Mouse (Mus musculus): ENCODE measurements around the gene Ldlrad3. TPM values are rescaled to one million over a fixed set of nuclear protein-coding genes. Genes with fewer than 3 reads are reported as not detected.

The Ldlrad3 gene
- total RNA-seq, 1 experiment from 2014 or later: 10.8 TPM

DNA sequence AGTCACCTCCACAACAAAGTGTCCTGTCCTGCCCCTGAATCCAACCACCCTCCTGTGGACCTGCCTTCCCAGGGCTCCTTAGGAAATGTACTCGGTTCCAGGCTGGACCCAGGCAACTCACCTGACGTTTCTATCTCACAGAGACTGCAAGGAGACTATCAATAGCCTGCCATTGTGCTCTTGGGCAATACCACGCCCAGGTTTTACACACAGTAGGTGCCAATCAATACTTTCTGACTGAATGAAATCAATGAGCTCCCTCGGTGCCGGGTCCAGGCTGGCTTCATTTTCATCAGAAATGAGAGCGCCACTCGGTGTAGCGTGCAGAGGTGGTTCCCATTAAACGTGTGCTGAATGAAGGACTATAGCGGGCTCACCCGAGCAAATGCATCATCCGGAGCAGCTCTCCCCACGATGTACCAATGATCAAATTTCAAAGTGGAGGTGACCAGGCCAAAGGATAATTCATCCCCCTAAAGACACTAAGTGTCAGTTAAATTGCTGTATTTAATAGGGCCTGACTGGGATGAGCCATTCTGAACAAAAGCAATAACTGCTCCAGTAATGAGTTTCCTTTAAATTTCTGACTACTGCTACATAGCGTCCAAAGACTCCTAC, 43.4 kb downstream of the Ldlrad3 start:
- DNase-seq: no peak

DNA sequence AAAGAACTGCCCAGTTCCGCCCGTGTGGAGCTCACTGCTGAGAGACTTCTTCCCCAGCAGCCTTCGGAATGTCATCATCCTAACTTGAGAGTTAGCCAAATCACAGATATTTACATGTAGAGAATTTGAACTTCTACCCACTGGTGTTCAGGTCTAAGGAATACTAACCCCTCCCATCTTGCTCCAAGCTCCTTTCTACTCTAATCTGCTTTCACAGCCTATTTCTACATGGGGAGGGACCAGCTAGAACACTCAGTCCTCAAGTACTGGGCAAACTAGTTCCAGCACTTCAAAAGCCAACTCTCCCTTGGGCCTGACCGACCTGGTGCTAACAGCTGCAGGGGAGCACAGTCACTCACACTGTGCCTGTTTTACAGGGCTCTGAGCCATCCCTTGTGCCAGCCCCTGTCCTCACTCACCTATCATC, 44.0 kb downstream of the Ldlrad3 start:
- peak; percentile 37 for DNase-seq

DNA sequence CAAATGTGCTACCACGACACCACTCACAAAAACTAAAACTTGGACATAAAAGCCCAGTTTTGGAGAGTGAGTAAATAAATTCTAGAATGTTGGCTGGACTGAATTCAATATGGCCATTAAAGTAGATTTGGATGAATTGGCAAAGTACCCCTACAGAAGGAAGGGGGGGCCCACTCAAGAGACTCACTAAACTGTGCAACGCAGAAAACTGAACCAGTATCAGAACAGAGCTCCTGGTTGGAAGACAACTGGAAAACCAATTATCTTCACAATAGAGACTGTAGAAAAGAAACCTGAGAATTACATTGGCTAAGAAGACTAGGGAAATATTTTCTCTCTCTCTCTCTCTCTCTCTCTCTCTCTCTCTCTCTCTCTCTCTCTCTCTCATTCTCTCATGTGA, 45.0 kb downstream of the Ldlrad3 start:
- no peak for DNase-seq

DNA sequence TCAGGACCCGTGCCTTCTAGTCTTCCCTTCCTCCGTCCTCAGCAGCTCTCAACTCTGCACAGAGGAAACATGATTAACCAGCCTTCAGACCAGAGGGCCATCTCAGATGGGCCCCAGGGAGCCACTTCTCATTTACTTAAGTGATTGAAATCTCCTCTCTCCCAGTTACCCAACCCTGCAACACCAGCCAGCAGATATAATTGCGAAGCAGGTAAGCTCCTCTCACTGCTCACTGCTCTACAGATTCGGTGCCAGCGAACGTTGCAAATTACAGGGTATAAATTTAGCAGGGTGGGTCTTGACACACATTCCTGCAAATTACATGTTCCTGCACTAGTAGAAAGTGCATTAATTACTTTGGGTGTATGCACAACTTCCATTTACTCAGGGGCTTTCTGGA, 48.3 kb downstream of the Ldlrad3 start:
- DNase-seq: no peak

DNA sequence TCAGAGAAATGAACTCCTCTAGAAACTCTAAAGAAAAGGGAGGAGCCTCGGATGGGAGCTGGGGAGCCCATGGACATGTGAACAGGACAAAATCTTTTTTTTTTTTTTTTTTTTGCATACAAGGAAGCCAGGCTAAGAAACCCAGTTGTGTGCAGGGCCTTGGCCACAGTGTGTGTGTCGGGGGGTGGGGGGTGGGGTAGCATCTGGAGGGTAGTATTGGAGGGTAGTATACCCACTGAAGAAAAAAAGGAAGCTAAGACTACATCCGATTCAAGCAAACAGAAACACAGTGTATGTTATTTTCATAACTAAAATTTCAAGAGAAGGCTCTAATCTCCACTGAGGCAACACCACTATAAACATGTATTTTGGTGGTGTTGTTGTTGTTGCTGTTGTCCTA, 50.0 kb downstream of the Ldlrad3 start:
- no peak for DNase-seq

DNA sequence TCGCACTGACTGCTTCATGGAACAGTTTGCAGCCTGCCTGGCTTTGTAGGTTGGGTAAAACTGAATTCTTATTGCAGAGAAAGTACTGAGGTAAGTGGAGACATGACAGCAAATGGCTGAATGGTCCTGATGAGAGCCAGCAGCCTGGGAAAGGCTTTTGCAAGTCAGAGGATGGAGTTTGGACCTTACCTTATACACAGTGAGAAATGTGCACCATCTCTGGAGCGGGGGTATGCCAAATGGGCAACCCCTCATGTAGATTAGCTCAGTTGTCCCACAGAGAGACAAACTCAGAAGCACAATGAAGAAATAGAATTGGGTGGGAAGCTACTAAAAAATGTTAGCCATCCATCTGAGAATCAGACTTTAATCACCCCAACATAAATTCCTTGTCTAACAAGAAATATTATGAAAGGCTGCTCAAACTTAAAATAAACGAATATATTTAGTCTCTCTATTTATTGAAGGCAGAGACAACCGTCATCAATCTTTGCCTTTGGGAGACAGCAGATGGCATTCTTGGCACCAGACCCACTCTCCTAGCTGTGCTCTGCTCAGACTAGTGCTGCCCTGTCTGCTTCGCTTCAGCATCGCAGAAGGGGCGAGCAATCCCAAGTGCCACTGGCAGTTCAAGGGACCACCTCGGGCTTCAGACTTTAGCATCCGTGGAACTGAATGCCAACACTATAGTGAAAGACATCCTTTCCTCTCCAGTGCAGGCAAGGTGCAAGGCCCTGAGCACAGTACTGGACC, 51.5 kb downstream of the Ldlrad3 start:
- peak; percentile 56 for DNase-seq

DNA sequence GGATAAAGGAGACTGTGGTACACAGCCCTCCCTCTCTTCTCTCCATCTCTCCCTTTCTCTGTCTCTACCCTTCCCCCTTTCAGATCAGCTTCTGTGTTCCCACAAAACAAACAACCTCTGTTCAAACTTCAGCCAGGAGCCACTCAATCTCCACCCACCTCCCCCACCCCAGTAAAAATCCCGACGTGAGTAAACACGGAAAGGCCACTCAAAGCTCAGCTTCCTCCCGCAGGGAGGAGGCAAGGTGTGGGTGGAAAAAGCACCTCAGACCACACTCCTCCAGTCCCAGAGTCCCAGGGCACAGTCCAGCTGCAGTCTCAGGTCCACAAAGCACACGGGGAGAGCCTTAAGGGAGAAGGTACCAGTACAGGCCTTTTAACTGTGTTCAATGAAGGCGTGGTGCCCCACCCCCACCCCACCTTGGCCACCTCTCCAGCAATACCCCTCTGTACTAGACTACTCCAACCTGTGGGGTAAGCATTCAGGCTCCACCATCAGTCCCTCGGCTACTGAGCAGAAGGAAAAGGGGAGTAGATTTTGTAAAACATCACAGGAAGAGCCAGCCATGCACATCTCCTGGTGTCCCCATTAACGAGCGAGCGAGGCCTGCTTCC, 53.1 kb downstream of the Ldlrad3 start:
- DNase-seq: no peak

DNA sequence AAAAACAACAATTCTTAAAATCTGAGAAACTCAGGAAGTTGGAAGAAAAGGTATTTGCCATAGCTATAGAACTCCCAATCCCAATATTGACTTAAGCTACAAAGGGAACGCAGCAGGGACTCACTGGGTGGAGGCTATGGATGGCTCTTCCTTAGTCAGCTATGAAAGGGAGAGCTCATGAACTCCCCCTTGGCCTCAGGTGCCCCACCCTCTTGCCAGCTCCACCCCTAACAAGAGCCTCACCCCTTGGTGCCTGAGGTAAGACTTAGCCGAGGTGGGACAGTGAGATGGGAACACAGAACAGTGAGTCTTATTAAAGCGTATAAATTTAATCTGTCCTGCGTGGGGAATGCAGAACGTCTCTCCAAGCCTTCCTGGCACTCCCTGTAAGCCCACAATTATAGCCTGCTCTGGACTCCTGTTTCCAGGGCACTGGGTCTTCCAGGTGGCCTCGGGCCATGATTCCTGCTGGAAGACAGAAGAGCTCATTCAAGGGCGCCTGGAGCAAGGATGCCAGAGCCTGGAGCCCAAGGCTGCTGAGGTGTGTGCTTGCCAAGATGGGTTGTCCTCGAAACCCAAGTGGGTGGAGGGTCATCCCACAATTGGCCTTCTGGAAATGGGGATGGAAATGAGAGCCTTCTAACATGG, 55.9 kb downstream of the Ldlrad3 start:
- peak; percentile 78 for DNase-seq

DNA sequence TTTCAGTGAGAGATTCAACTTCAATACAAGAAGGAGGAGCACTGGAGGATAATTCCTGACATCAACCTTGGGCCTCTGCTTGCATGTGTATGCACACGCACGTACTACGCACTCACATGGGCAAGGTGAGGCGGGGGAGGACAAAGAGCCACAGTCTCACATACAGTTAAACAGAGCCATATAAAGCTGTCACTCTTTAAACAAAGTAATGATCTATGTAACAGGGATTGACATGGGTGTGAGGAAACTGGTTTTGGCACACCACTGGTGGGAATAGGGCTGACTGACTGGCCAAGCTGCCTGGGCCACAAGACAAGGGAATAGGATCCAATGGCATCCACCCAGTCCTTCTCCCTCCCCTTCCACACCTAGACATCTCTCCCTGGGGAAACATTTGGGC, 57.0 kb downstream of the Ldlrad3 start:
- DNase-seq: no peak

DNA sequence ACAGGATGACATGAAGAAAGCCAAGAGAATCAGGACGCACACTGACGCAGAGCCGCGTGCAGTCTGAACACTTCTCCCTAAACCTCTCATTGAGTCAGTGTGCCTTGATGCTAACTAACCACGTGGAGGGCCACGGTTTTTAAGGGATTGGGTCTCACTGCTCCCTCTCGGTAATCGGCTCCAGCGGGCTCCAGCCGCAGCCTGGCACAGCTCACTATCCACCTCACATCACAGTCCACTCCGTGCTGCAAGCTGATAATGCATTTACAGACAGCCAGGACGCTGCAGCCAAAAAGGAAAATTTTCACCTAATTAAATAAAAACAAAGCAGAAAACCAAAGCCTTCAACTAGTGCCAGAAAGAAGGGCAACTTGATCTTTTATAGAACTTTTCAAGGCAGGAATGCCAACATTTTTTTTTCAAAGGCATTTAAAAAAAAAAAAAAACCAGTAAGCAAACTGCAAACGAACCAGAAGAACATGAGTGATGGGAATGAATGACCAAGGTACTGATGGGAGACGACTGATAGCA, 57.6 kb downstream of the Ldlrad3 start:
- DNase-seq: peak; percentile 21

DNA sequence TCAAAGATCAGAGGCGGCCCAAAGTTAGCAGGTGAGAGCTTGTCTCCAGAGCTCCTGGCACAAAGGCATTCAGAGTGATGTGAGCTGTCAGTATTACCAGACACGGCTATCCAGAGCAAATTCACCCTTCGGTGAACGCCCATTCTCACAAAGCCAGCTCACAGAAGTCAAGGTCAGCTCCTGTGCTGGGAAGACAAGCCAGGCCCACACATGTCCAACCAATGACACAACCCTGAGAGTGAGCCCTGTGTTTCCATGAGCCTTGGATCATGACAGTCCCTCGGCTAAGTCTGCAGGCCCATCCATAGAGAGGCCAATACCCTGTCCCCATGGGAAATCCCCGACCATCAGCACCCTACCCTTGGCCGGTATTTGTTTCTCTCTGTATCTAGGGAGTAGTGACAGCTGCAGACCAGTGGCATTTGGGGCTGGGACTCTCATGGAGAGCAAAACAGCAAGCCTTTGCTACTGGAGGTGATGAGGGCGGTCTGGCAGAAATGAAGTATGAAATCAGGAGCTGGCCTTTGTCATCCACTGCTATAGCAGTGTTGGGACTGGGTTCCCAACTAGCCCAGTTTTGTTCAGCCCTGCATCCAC, 58.3 kb downstream of the Ldlrad3 start:
- DNase-seq: peak; percentile 62

DNA sequence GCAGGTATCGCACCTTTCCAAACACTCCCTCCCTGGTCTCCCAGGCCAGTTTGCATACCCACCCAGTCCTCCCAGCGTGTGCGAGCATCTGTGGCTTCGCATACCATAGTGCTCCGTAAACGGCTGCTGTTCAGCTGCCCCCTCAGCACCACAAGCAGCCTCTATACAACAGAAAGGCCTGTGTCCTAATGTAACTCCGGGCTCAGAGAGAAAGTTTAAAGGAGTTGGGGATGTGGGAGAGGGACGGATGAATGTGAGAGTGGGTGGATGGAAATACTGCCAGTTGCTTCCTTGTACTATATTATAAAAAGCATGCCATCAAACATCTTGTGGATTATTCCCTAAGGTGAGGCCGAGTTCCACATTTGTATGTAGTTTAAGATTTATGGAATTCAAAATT, 59.0 kb downstream of the Ldlrad3 start:
- DNase-seq: no peak

DNA sequence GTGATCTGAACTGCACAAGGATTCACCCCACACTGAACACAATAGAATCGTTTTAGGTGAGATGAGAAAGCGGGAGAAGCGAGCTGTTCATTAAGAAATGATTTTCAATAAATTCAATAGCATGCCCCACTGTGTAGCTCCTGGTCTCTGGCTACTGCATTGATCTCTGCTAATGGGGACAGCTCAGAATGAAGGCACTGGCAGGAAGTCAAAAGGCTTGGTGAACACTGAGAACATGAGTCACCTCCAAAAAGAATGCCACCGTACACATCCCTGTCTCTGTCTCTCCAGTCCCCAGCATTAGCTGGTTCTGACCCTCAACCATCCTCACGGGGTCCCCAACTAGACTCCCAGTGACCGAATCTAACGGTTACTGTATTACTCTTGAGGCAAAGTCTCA, 60.1 kb downstream of the Ldlrad3 start:
- DNase-seq: peak; percentile 29

DNA sequence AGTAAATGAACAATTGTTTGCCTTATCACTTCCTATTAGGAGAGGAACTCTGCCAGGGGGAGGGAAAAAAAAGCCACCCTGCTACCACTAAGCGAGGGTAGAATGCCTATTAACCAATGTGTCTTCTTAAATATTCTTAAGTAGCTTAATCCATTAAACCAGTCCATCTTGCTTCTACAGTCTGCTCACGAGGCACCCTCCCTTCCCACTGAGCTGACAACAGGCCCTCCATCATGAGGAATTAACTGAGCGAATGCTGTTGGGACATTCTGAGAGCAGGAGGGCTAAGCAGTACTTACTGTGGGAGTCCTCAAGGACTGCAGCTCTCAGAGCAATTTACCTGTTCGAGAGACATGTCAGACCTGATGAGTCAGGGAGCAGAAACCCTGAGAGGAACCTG, 61.1 kb downstream of the Ldlrad3 start:
- no peak for DNase-seq

DNA sequence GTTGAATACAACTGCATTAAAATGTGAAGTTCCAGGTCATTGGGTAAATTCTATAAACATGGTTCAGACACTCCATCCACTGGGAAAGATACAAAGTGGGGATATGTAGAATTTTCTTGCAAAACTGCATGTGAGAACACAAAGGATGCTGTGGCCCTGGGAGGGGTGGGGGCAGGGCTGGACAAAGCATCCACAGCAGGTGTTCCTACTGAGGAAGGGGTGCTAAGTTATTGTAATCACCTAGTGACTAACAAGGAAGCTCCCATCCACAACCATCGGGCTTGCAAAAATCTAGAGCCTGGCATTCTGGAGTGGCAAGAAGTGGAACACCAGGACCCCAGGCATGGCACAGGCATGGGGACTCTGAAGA, 64.1 kb downstream of the Ldlrad3 start:
- DNase-seq: no peak

DNA sequence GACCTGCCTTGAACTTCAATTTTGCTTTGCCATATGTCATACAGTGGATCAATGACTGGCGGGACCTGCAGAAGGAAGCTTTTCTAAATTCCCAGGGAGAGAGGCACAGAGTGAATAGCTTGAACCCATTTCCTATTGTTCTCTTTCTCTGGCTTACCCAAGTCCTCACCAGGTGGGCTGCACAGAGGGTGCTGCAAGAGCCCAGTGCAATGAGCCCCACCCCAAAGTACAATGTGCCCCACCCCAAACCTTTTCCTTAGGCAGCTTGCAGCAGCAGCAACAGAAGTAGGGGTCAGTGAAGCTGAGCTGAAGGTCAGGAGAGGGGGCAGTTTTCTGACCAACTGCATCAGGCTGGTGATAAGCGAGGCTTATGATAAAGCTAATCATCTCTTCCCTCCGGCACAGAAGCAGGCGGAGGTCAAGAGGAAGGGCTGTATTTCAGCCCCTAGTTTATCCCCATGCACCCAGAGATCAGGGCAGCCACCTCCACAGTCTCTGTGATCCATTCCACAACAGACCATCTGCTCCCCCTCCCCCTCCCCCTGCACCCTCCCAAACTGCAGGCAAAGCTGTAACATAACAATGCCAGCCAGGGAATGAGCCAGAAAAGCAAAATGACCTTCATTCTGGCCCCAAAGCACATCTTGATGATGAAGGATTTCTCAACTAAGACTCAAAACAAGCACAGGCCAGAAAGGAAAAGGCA, 64.6 kb downstream of the Ldlrad3 start:
- DNase-seq: peak; percentile 36

DNA sequence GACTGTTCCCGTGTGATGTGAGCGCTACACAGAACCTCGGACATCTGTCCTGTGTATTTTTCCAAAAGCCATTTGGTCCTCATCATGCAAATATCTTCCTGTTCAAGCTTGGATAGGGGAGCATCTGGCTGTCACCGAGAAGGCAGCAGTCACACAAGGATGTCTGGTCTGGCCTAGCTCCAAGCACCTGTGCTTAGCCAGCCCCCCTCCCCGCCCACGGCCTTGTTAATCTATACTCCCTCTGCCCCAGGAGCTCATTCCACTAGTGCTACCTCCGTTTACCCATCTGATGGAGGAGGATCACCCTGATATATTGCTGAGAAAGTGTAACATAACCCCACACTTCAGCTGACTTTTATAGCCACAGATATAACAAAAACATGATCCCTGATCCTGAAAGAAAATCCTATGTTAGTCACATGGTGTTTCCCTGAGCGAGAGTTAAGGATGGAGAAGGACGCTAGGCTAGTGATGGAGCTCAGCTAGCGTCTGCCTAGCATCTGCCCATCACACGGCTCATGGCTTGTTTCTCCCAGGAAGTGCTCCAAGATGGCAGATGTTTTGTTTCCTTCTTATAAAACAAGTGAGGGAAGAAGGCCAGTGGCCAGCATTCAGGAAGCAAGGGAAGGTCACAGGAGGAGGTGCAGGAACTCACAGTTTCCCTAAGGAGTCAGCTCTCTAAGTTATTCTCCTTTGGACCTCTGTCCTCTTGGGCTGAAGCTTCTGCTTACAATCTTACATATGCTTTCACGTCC, 66.3 kb downstream of the Ldlrad3 start:
- DNase-seq: no peak

DNA sequence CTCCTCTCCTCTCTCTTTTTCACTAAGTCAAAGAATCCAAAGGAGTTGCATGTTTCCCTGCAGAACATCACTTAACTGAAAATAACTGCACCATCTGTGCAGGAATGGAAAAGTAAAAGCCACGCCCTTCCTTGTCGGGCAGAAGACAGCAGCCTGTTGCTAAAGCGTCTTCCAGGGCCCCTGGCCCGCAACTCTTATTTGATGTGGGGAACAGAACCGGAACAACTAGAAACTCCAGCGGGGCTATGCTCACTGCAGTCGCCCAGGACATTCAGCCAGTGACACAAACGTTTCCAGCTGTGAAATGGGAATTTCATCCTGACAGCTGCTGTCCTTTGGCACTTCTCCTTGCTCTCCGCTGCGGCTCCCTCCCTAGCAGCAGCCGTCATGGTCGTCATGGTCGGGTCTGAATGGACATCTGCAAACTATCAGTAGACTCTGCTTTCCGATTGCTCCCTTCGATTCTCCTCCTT, 67.2 kb downstream of the Ldlrad3 start:
- DNase-seq: no peak

DNA sequence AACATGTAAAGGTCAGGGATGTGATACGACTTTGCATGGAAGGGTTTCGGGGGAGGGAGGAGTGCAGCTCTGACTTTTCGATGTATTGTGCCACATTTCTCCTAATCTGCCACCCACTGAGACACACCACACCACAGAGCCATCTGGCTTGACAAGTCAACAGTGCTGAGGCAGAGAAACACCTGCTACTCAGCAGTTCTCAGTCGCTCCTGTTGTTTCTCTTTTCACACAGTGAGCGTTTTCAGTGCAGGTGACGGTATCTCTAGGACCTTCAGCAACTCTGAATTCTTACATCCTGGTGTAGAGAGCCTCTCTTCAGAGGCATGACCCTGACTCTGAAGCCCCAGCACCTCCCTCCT, 68.8 kb downstream of the Ldlrad3 start:
- DNase-seq: no peak

DNA sequence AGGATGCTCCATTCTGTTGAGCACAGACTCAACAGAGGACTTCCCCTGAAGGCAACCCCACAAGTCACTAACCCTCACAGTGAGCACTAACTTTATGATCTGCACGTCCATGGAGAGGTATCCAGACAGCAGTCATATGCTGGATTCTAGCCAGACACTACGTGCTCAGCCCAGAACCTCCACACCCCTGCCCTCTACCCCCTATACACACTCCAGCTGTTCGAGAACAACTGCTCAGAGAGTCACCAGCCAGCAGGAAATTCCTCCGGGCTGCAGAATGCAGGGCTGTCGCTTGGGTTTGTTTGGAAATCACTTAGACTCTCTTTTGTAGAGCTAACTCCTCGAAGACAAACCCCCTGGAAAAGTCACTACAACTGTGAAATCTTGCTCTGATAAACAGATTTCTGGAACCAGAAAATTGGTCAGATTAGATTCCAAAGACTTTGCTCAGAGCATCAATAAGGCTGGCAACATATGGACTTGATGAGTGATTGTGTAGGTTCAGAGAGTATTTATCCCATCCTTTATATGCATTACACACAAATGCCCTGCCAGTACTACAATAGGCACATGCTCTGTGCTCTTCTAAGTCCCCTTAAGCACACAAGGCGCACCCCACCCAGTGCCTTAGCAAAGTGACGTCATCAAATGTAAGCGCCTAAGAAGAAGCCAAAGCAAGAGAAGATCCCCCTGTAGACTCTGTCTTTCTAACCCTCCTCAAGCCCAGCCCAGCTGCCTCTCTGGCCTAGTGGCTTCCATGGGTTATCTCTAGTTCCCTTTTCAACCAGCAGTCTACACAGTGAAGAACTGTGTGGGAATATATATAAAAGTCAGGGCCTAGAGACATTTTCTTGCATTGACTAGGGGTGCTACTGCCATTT, 69.4 kb downstream of the Ldlrad3 start:
- DNase-seq: no peak

Measured in adrenal gland, postnatal 14 days (tissue).